In the genomic region with DNA sequence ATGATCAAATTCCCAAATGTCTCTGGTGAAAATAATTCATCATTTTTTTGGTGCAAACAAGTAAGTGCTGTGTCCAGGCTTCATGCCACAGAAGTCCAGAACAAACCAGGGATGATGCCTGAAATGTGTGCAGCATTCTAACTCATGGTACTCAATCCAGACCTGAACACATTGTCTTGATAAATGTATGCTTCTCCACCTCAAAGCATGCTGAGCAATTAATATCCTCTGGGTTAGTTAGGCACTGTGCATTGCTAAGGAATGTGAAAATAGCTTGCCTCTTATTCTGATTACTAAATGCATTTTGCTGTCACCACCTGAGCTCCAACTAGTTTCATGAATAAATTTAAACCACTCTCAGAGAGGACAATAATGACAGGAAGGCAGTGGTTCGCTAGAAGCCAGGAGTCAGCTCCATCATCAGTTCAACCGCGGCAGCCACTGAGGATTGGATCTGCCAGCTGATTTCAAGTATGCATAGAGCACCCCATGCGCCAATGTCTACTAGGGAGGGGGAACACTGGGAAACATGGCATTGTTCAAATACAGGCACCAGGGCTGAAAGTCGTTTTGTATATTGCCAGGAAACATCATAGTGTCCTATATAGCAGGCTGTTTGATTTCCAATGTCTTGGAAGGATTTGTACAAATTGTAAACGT, we compare ENCODE assay signal across 13 mouse cellular contexts.
"Had no signal": no experiment of that assay in that cellular context is flagged by ENCODE, and none has a peak within 500 bp of the region (broad histone marks: within the 10 kb centered on the region; RNA-seq: fewer than 3 reads in every experiment).

No protein-coding gene starts in this region.

- DNase-seq: kidney, adult 9 months; kidney, postnatal 36 days; layer of hippocampus, adult 9-11 months; layer of hippocampus, postnatal 36 days; lung, embryonic 14.5 days; lung, postnatal 10 days; lung, postnatal 4 days; retina, postnatal 1 day; thymus, postnatal 4 days had no signal

- H3K27ac ChIP-seq: kidney, postnatal 0 days; limb, embryonic 15.5 days; liver, embryonic 12.5 days; midbrain, embryonic 12.5 days had no signal

- H3K4me3 ChIP-seq: limb, embryonic 15.5 days; liver, embryonic 12.5 days; midbrain, embryonic 12.5 days had no signal

- H3K4me1 ChIP-seq: limb, embryonic 15.5 days; liver, embryonic 12.5 days; midbrain, embryonic 12.5 days had no signal

- H3K36me3 ChIP-seq: limb, embryonic 15.5 days; liver, embryonic 12.5 days; midbrain, embryonic 12.5 days had no signal

- H3K4me2 ChIP-seq: limb, embryonic 15.5 days; liver, embryonic 12.5 days; lung, embryonic 14.5 days; midbrain, embryonic 12.5 days had no signal

- H3K9me3 ChIP-seq: limb, embryonic 15.5 days; liver, embryonic 12.5 days; midbrain, embryonic 12.5 days had no signal

- ATAC-seq: liver, embryonic 12.5 days had no signal

- H3K9ac ChIP-seq: limb, embryonic 15.5 days; liver, embryonic 12.5 days; lung, embryonic 14.5 days; midbrain, embryonic 12.5 days had no signal

- H3K27me3 ChIP-seq: limb, embryonic 15.5 days; liver, embryonic 12.5 days; midbrain, embryonic 12.5 days had no signal
